Mouse (Mus musculus): ENCODE data around the gene Echdc3. TPM values are rescaled to one million over a fixed set of nuclear protein-coding genes. Genes with fewer than 3 reads are reported as not detected.

Echdc3 gene
- polyA plus RNA-seq, 1 experiment from 2014 or later, result 7.7 TPM

- ATAC-seq (ENCODE audit: extremely low read depth, insufficient number of reproducible peaks, low FRiP score, low TSS enrichment), result no peak
- Histone ChIP-seq H3K27ac (replicated peaks) (no peak overlapping the region), H3K9ac (no peak overlapping the region), H3K36me3 (no peaks in the 10 kb centered on the region), H3K4me2 (no peak overlapping the region), H3K4me1 (peaks cover 12% of the 10 kb centered on the region), H3K9me3 (no peaks in the 10 kb centered on the region), H3K27me3 (replicated peaks) (no peaks in the 10 kb centered on the region), H3K4me3 (no peak overlapping the region)
- WGBS, result 81% methylated on average over 6 of the region's 6 CpGs
Measured at GRCm38 (mm10) chr2:6190036-6190435, 22.8 kb downstream of the Echdc3 start.

DNA sequence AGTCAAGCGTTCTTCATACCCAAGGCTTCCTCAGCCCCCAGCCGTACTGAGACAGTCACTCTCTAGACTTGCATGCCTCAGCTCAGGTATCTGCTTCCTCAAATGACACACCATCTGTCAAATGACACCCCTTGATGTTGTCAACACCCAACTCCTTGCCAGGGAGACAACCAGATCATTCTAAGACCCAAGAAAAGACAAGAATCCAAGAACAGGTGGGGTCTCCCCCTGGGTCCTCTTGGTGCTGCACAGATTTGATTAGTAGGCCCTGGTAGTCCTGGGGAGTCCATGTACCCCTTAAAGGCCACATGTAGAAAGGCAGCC is 23.2 kb downstream of the Echdc3 start:
- Histone ChIP-seq H3K4me1 (peaks cover 12% of the 10 kb centered on the region), H3K27ac (replicated peaks) (no peak overlapping the region), H3K9me3 (peaks cover 4% of the 10 kb centered on the region; the same call in 1 of the 2 replicates), H3K4me3 (no peak overlapping the region), H3K36me3 (no peaks in the 10 kb centered on the region), H3K9ac (no peak overlapping the region), H3K27me3 (replicated peaks) (no peaks in the 10 kb centered on the region), H3K4me2 (no peak overlapping the region)
- WGBS, result 59% methylated on average over 2 of the region's 2 CpGs
- no peak for ATAC-seq (ENCODE audit: extremely low read depth, insufficient number of reproducible peaks, low FRiP score, low TSS enrichment)

DNA sequence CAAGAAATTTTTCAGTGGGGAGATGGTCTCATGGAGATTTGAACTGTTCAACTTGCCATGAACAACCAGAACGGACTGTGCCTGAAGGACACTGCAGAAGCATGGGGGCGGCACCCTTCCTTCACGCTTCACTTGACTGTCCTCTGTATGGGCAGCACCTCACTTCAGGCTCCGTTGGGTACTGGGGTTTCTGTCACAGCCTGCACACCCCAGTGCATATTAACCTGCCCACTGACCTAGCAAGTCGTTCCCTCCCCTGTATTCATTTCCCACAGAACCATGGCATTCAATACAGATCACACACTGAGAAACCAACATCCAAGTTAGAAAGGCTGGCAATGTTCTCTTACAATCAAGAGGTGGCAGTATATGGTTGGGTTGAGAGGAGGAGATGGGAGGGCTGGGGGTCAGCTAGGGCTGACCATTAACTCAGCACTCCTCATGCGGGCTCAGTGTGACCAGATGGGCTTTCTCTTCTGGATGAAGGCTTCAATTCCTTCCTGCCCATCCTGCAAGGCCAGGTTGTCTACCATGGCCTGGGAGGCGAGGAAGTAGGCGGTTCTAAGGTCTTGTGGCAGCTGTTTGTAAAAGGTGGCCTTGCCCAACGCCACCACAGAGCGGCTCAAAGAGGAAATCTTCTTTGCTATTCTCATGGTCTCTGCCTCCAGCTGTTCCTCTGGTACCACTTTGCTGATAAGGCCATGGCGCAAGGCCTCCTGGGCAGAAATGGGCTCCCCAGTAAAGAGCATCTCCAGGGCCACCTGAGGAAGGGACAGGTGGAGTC is 23.8 kb downstream of the Echdc3 start:
- no peaks in the 10 kb centered on the region for H3K27me3 ChIP-seq (replicated peaks)
- H3K36me3 ChIP-seq, result no peaks in the 10 kb centered on the region
- no peak overlapping the region for H3K4me3 ChIP-seq
- H3K27ac ChIP-seq (replicated peaks), result no peak overlapping the region
- no peak for ATAC-seq (ENCODE audit: extremely low read depth, insufficient number of reproducible peaks, low FRiP score, low TSS enrichment)
- peaks cover 10% of the 10 kb centered on the region for H3K4me1 ChIP-seq
- H3K9me3 ChIP-seq, result peaks cover 8% of the 10 kb centered on the region; the same call in 1 of the 2 replicates
- WGBS, result 76% methylated on average over 11 of the region's 11 CpGs
- no peak overlapping the region for H3K4me2 ChIP-seq
- no peak overlapping the region for H3K9ac ChIP-seq

DNA sequence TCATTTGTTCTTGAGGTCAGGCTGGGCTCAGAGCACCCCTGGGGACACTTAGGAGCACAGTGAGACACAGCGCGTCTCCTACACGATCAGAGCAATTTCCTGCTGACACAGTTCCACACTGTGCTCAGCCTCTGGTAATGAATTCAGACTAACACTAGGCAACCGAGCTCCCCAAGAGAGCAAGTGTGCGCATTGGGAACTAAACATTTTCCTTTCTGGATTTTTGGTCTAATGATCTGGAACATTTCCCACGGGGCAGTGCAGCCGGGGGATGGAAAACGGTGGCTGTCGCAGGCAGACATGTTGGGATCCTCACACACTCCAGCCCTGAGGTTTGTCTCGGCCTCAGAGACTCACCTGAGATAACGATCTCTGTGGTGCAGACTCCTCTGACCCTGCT is 25.4 kb downstream of the Echdc3 start:
- Histone ChIP-seq H3K9ac (no peak overlapping the region), H3K9me3 (peaks cover 14% of the 10 kb centered on the region; the same call in 1 of the 2 replicates), H3K4me3 (no peak overlapping the region), H3K4me2 (no peak overlapping the region), H3K27me3 (replicated peaks) (no peaks in the 10 kb centered on the region), H3K36me3 (no peaks in the 10 kb centered on the region), H3K4me1 (no peaks in the 10 kb centered on the region), H3K27ac (replicated peaks) (no peak overlapping the region)
- 70% methylated on average over 11 of the region's 11 CpGs for WGBS
- no peak for ATAC-seq (ENCODE audit: extremely low read depth, insufficient number of reproducible peaks, low FRiP score, low TSS enrichment)

- Histone ChIP-seq H3K9me3 (peaks cover 14% of the 10 kb centered on the region; the same call in 1 of the 2 replicates), H3K27ac (replicated peaks) (no peak overlapping the region), H3K4me2 (no peak overlapping the region), H3K36me3 (no peaks in the 10 kb centered on the region), H3K9ac (no peak overlapping the region), H3K27me3 (replicated peaks) (no peaks in the 10 kb centered on the region), H3K4me3 (no peak overlapping the region), H3K4me1 (no peaks in the 10 kb centered on the region)
- no peak for ATAC-seq (ENCODE audit: extremely low read depth, insufficient number of reproducible peaks, low FRiP score, low TSS enrichment)
- WGBS, result 37% methylated on average over 4 of the region's 4 CpGs
Measured at GRCm38 (mm10) chr2:6186913-6187312, 25.9 kb downstream of the Echdc3 start.

GRCm38 (mm10) chr2:6179749-6180117 is 33.1 kb downstream of the Echdc3 start:
- Histone ChIP-seq H3K4me2 (no peak overlapping the region), H3K9me3 (peaks cover 11% of the 10 kb centered on the region; the same call in 1 of the 2 replicates), H3K36me3 (no peaks in the 10 kb centered on the region), H3K4me3 (no peak overlapping the region), H3K4me1 (no peaks in the 10 kb centered on the region), H3K9ac (no peak overlapping the region), H3K27ac (replicated peaks) (no peak overlapping the region), H3K27me3 (replicated peaks) (no peaks in the 10 kb centered on the region; the same call in 1 of the 2 replicates)
- WGBS, result 73% methylated on average over 1 of the region's 1 CpGs
- ATAC-seq (ENCODE audit: extremely low read depth, insufficient number of reproducible peaks, low FRiP score, low TSS enrichment), result no peak

DNA sequence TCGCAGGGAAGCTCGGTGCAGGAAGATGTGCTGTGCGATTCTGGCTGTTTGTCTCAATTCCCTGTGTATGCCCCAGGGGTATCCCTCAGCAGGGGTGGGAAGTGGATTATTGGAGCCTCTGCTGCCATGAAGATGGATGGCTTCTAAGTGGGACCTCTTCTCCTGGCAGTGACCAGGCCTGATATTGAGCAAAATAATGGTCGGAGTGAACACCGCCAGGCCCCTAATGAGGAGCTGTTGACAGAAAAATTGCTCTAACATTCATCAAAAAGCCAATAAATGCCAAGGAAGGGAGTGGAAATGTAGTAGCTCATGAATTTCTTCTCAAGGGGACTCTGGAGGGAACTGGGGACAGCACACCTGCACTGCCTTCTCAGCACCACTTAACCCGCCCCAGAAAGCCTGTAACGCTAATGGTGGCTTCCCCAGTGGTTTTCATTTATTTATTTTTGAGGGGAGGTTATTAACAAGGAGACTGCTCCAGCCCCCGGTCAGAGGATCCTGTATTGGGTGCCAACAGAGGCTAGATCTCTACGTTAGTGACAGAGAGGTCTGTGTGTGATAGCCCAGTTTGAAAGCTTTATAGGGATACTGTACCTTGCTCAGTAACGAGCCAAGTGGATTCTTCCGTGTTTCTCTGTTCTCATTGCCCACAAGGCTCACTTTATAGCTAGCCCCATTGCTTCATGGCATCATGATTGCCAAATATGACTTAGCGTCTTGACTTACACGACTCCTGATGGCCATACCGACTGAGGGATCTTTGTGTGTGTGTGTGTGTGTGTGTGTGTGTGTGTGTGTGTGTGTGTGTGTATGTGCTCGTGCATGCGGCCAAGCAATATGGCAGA is 33.7 kb downstream of the Echdc3 start:
- no peak for ATAC-seq (ENCODE audit: extremely low read depth, insufficient number of reproducible peaks, low FRiP score, low TSS enrichment)
- 80% methylated on average over 16 of the region's 16 CpGs for WGBS
- H3K27me3 ChIP-seq (replicated peaks), result no peaks in the 10 kb centered on the region; the same call in 1 of the 2 replicates
- no peaks in the 10 kb centered on the region for H3K36me3 ChIP-seq
- H3K27ac ChIP-seq (replicated peaks), result no peak overlapping the region
- no peak overlapping the region for H3K9ac ChIP-seq
- no peak overlapping the region for H3K4me3 ChIP-seq
- 0 out of 2 replicates have a peak, but pooled peaks cover 6% of the 10 kb centered on the region for H3K9me3 ChIP-seq
- no peak overlapping the region for H3K4me2 ChIP-seq
- no peaks in the 10 kb centered on the region for H3K4me1 ChIP-seq

DNA sequence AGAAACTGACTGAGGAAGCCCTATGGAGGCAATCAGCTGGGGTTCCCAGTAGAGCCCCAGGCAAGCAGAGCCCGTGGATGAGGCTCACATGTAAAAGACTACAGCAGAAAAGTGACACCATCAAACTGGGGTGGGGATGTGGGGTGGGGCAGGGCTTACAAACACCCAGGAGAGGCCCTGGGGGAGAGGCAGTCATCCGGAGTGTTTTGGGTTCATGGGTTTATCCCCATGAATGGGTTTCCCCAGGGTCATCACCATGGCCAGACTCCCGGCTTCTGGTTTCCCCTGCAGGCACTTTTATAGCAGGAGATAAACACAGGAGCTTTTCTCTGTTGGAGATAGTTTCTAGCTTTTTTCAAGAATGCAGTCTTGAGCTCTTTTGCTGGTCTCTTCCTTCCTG is 39.8 kb downstream of the Echdc3 start:
- Histone ChIP-seq H3K4me2 (no peak overlapping the region), H3K27ac (replicated peaks) (no peak overlapping the region), H3K27me3 (replicated peaks) (no peaks in the 10 kb centered on the region; the same call in 1 of the 2 replicates), H3K36me3 (no peaks in the 10 kb centered on the region), H3K4me3 (no peak overlapping the region), H3K9me3 (no peaks in the 10 kb centered on the region), H3K9ac (no peak overlapping the region), H3K4me1 (no peaks in the 10 kb centered on the region)
- WGBS, result 66% methylated on average over 3 of the region's 3 CpGs
- no peak for ATAC-seq (ENCODE audit: extremely low read depth, insufficient number of reproducible peaks, low FRiP score, low TSS enrichment)

- no peaks in the 10 kb centered on the region for H3K36me3 ChIP-seq
- no peak overlapping the region for H3K9ac ChIP-seq
- H3K27ac ChIP-seq (replicated peaks), result no peak overlapping the region
- WGBS, result 70% methylated on average over 2 of the region's 2 CpGs
- no peaks in the 10 kb centered on the region for H3K9me3 ChIP-seq
- H3K4me3 ChIP-seq, result no peak overlapping the region
- no peak overlapping the region for H3K4me2 ChIP-seq
- H3K4me1 ChIP-seq, result no peaks in the 10 kb centered on the region; the same call in 1 of the 2 replicates
- ATAC-seq (ENCODE audit: extremely low read depth, insufficient number of reproducible peaks, low FRiP score, low TSS enrichment), result no peak
- no peaks in the 10 kb centered on the region for H3K27me3 ChIP-seq (replicated peaks)
Measured at GRCm38 (mm10) chr2:6168560-6168959, 44.3 kb downstream of the Echdc3 start.

DNA sequence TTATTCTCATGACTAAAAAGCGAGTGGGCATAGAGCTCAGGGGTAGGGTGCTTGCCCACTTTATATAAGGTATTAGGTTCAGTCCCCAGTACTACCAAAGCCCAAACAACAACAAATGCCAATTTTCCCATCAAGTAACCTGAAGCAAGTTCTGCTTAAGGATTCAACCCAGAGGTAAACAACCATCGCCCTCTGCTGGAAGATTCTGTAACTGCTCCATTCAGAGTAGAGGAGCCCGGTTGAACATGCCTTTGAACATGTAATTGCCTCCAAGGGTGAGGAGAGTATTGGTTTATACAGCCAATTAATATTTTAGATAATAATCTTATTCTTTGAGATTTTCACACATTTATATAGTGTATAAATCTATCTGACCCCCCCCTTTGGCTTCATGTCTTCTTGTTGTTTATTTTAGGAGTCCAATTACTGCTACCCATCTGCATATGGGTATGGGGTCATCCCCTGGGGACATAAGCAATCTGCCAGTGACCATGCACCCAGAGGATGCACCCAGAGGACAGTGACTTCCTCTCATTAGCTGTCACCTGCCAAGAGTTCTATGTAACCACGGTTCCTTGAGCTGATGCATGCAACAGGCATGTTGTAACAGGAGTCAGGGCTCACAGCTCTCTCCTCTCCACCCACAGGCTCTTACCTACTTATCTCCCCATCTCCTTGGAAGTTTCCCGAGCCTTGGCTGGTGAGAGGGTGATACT is 44.8 kb downstream of the Echdc3 start:
- no peak overlapping the region for H3K4me3 ChIP-seq

DNA sequence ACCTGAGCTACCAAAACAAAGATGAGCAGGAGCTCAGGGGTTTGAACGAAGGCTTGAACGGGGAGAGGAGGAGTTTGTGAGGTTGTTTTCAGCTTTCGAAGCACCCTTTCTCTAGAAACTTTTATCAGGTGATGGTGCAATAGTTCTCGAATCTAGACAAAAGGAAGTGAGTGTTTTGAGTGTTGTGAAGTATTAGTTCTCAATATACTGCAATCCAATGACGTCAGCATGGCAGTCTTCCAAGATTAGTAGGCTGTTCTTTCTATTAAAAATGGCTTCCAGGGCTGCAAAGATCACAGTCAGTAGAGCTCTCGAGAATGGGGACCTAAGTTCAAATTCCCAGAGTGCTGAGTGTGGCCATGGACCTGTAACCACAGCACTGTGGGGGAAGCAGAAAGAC is 47.1 kb downstream of the Echdc3 start:
- Histone ChIP-seq H3K4me1 (peaks cover 1% of the 10 kb centered on the region; the same call in 1 of the 2 replicates), H3K9me3 (no peaks in the 10 kb centered on the region), H3K4me2 (no peak overlapping the region), H3K9ac (no peak overlapping the region), H3K4me3 (no peak overlapping the region), H3K36me3 (no peaks in the 10 kb centered on the region), H3K27me3 (replicated peaks) (no peaks in the 10 kb centered on the region), H3K27ac (replicated peaks) (no peak overlapping the region)
- WGBS, result 61% methylated on average over 6 of the region's 6 CpGs
- ATAC-seq (ENCODE audit: extremely low read depth, insufficient number of reproducible peaks, low FRiP score, low TSS enrichment), result no peak

More for the DNA sequence above, 44.8 kb downstream of the Echdc3 start:
- WGBS, result 17% methylated on average over 5 of the region's 5 CpGs
- no peak for ATAC-seq (ENCODE audit: extremely low read depth, insufficient number of reproducible peaks, low FRiP score, low TSS enrichment)
- H3K9ac ChIP-seq, result no peak overlapping the region
- H3K36me3 ChIP-seq, result no peaks in the 10 kb centered on the region
- H3K4me2 ChIP-seq, result no peak overlapping the region
- H3K27me3 ChIP-seq (replicated peaks), result no peaks in the 10 kb centered on the region
- no peak overlapping the region for H3K27ac ChIP-seq (replicated peaks)
- H3K9me3 ChIP-seq, result no peaks in the 10 kb centered on the region
- H3K4me1 ChIP-seq, result no peaks in the 10 kb centered on the region; the same call in 1 of the 2 replicates
